Mouse (Mus musculus) liver, adult 2 months (tissue): ENCODE measurements around the gene Ets2. TPM values are rescaled to one million over a fixed set of nuclear protein-coding genes. Genes with fewer than 3 reads are reported as not detected.

Experiments used
- DNase-seq: peaks from one replicate; pipeline ENCODE4 v3.0.0-alpha.2; 2011; ENCODE audit warnings: low read depth, low spot score; ENCODE audit errors: extremely low read depth
- H3K27ac ChIP-seq: fragments of 200-500 bp; replicated peaks from 2 replicates; pipeline ENCODE4 v1.5.1; 2012; ENCODE audit warnings: low read depth, mild to moderate bottlenecking, control low read depth, inconsistent platforms, low read length; ENCODE audit not compliant: insufficient read depth
- H3K27me3 ChIP-seq: fragments of 200-500 bp; 2 replicates; pipeline ENCODE4 v1.6.1; 2012; ENCODE audit warnings: mild to moderate bottlenecking, moderate library complexity, low read length, inconsistent platforms; ENCODE audit not compliant: control insufficient read depth, insufficient read depth
- H3K36me3 ChIP-seq: fragments of 200-500 bp; 2 replicates; pipeline ENCODE4 v1.6.1; 2012; ENCODE audit warnings: low read length, inconsistent platforms; ENCODE audit not compliant: control insufficient read depth, insufficient read depth
- H3K4me1 ChIP-seq: fragments of 200-500 bp; 2 replicates; pipeline ENCODE4 v1.6.1; 2011; ENCODE audit warnings: low read length; ENCODE audit not compliant: control insufficient read depth, insufficient read depth
- H3K4me3 ChIP-seq: fragments of 200-500 bp; 2 replicates; pipeline ENCODE4 v1.5.1; 2011; ENCODE audit warnings: low read depth, mild to moderate bottlenecking, control low read depth, low read length, moderate library complexity; ENCODE audit not compliant: insufficient read depth
- H3K79me2 ChIP-seq: fragments of 200-500 bp; 2 replicates; pipeline ENCODE4 v1.6.1; 2012; ENCODE audit warnings: inconsistent platforms, mild to moderate bottlenecking, low read length, moderate library complexity; ENCODE audit not compliant: control insufficient read depth, insufficient read depth
- H3K9ac ChIP-seq: fragments of 200-500 bp; 2 replicates; pipeline ENCODE4 v1.6.1; 2012; ENCODE audit warnings: low read depth, mild to moderate bottlenecking, control low read depth, inconsistent platforms, low read length
- CTCF ChIP-seq: fragments of 200-500 bp; IDR thresholded peaks from 2 replicates; pipeline ENCODE4 v1.5.1; 2011; ENCODE audit warnings: low read depth, low read length, control low read depth
- POLR2A ChIP-seq: fragments of 200-500 bp; IDR thresholded peaks from 2 replicates; pipeline ENCODE4 v1.6.1; 2011; ENCODE audit warnings: low read length, control low read depth; ENCODE audit not compliant: insufficient read depth; ENCODE audit errors: extremely low read depth
- WGBS: fragments of 180-500 bp; shearing (Covaris S2); methylation state at CpG from one replicate; pipeline ENCODE4 v1.1.7; 2018; 5-methylcytosine and 5-hydroxymethylcytosine counted together
- polyA plus RNA-seq: library from polyadenylated mRNA; depleted of rRNA; stranded (reverse); fragments of >200 nt; gene quantifications from 2 replicates; pipeline ENCODE4 v1.2.3, GENCODE M21; 2012
- total RNA-seq: library from RNA; depleted of rRNA; stranded (reverse); fragments of >200 nt; gene quantifications from 2 replicates; pipeline ENCODE4 v1.2.3, GENCODE M21; 2014

The Ets2 gene
- total and polyA plus RNA-seq, 2 experiments, result 10.7 to 14.6 TPM

GRCm38 (mm10) chr16:95746565-95746964 is 44.7 kb downstream of the Ets2 start:
- no peak overlapping the region for H3K9ac ChIP-seq
- no peak overlapping the region for H3K27ac ChIP-seq
- TF ChIP-seq POLR2A (no peak), CTCF (no peak)
- 82% methylated on average over 2 of the region's 2 CpGs for WGBS
- no peaks in the 10 kb centered on the region for H3K27me3 ChIP-seq
- no peaks in the 10 kb centered on the region; the same call in 1 of the 2 replicates for H3K4me1 ChIP-seq
- no peaks in the 10 kb centered on the region for H3K79me2 ChIP-seq
- H3K4me3 ChIP-seq, result no peak overlapping the region
- no peak for DNase-seq
- H3K36me3 ChIP-seq, result no peaks in the 10 kb centered on the region

GRCm38 (mm10) chr16:95749291-95750103 is 47.6 kb downstream of the Ets2 start:
- H3K9ac ChIP-seq, result no peak overlapping the region
- H3K4me1 ChIP-seq, result no peaks in the 10 kb centered on the region
- H3K4me3 ChIP-seq, result no peak overlapping the region
- TF ChIP-seq CTCF, result no peak
- no peak for TF ChIP-seq POLR2A
- no peaks in the 10 kb centered on the region for H3K79me2 ChIP-seq
- DNase-seq, result no peak
- no peaks in the 10 kb centered on the region for H3K36me3 ChIP-seq
- 82% methylated on average over 12 of the region's 12 CpGs for WGBS
- H3K27me3 ChIP-seq, result no peaks in the 10 kb centered on the region
- no peak overlapping the region for H3K27ac ChIP-seq

GRCm38 (mm10) chr16:95750211-95750629 is 48.3 kb downstream of the Ets2 start:
- no peaks in the 10 kb centered on the region for H3K36me3 ChIP-seq
- DNase-seq, result no peak
- WGBS, result 35% methylated on average over 6 of the region's 6 CpGs

GRCm38 (mm10) chr16:95752502-95752901 is 50.6 kb downstream of the Ets2 start:
- DNase-seq, result no peak
- 85% methylated on average over 9 of the region's 9 CpGs for WGBS

More at GRCm38 (mm10) chr16:95750211-95750629, 48.3 kb downstream of the Ets2 start:
- TF ChIP-seq POLR2A (no peak), CTCF (no peak)
- H3K27me3 ChIP-seq, result no peaks in the 10 kb centered on the region
- no peaks in the 10 kb centered on the region for H3K4me1 ChIP-seq
- H3K27ac ChIP-seq, result no peak overlapping the region
- H3K4me3 ChIP-seq, result no peak overlapping the region
- no peaks in the 10 kb centered on the region for H3K79me2 ChIP-seq
- no peak overlapping the region for H3K9ac ChIP-seq

GRCm38 (mm10) chr16:95753295-95753694 is 51.4 kb downstream of the Ets2 start:
- DNase-seq, result no peak
- Histone ChIP-seq H3K9ac (no peak overlapping the region), H3K27ac (no peak overlapping the region), H3K27me3 (no peaks in the 10 kb centered on the region), H3K4me3 (no peak overlapping the region), H3K4me1 (no peaks in the 10 kb centered on the region), H3K79me2 (no peaks in the 10 kb centered on the region), H3K36me3 (no peaks in the 10 kb centered on the region)
- no peak for TF ChIP-seq CTCF
- no peak for TF ChIP-seq POLR2A
- 72% methylated on average over 7 of the region's 7 CpGs for WGBS

More at GRCm38 (mm10) chr16:95752502-95752901, 50.6 kb downstream of the Ets2 start:
- Histone ChIP-seq H3K27me3 (no peaks in the 10 kb centered on the region), H3K36me3 (no peaks in the 10 kb centered on the region), H3K4me1 (no peaks in the 10 kb centered on the region), H3K27ac (no peak overlapping the region), H3K9ac (no peak overlapping the region), H3K4me3 (no peak overlapping the region), H3K79me2 (no peaks in the 10 kb centered on the region)
- TF ChIP-seq POLR2A (no peak), CTCF (no peak)

- Histone ChIP-seq H3K79me2 (no peaks in the 10 kb centered on the region), H3K9ac (no peak overlapping the region), H3K4me3 (no peak overlapping the region), H3K36me3 (no peaks in the 10 kb centered on the region), H3K4me1 (no peaks in the 10 kb centered on the region), H3K27me3 (no peaks in the 10 kb centered on the region), H3K27ac (no peak overlapping the region)
- 93% methylated on average over 8 of the region's 8 CpGs for WGBS
- TF ChIP-seq POLR2A, result no peak
- TF ChIP-seq CTCF, result no peak
- DNase-seq, result no peak
These were observed 57.5 kb downstream of the Ets2 start for GRCm38 (mm10) chr16:95759151-95759987.
